Mouse (Mus musculus): ENCODE results near the gene Gfra4.

DNA sequence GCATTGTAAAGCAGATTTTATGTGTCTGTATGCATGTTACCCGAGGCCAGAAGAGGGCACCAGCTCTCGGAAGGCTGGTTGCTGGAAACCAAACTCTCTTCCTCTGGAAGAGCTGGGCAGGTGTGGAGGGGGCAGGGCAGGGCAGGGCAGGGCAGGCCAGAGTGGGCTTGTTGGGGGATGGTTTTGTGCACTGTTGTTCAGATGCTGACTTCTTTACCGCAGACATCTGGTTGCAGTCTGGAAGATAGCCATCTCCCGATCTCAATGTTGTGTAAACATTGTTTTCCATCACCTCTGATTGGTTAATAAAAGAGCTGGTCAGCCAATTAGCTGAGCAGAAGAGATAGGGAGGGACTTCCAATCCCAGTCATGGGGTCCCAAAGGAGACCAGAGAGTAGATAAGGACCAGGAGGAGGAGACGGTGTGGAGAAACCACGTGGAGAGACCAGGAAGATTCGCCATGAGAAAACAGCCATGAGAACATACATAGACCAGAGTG is 1.5 kb upstream of the Gfra4 start:
- TF ChIP-seq CTCF (conservative IDR thresholded peaks at IDR 0.05; ENCODE audit: low read length) (no peak), NANOG (IDR thresholded peaks at IDR 0.05; ENCODE audit: borderline replicate concordance, low read length) (no peak)

All from E14TG2a.4 (cell line).